Mouse (Mus musculus): Measurements from ENCODE around the gene Dnal1. TPM values are rescaled to one million over a fixed set of nuclear protein-coding genes. Genes with fewer than 3 reads are reported as not detected.
A peak's percentile ranks its signal among the peaks of the same experiment; 100 is the strongest.

The Dnal1 gene
- total and polyA plus RNA-seq, 2 experiments from 2014 or later = 10.7 to 15.6 TPM

DNA sequence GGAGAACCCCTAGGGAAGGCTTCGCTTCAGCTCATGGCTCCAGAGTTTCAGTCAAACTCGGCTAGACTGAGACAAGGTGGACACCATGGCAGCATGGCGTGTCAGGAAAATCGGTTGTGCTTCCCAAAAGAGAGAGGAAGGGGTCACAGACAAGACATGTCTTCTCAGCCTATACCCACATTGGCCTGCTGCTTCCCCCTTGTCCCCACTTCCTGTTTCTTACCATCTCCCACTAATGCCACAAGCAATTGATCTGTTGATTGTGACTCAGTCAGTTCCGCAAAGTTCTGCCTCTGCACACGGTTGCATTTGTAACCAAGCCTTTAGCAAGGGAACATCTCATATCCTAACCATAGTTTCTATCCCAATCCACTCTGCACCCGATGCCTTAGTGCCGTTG lies 15.8 kb downstream of the Dnal1 start:
- Histone ChIP-seq H3K27me3 (ENCODE audit: insufficient read depth, low read length) (no peaks in the 10 kb centered on the region), H3K4me2 (ENCODE audit: low read depth, low read length, poor library complexity, severe bottlenecking) (no peak overlapping the region), H3K4me1 (ENCODE audit: insufficient read depth, low read length) (no peaks in the 10 kb centered on the region), H3K36me3 (ENCODE audit: insufficient read depth, low read length) (peaks cover 31% of the 10 kb centered on the region), H3K4me3 (ENCODE audit: low read depth, low read length) (no peak overlapping the region), H3K27ac (ENCODE audit: low read depth, low read length) (no peak overlapping the region), H3K9ac (replicated peaks; ENCODE audit: low read length, poor library complexity, severe bottlenecking) (no peak overlapping the region), H3K9me3 (ENCODE audit: low read length) (no peaks in the 10 kb centered on the region)
- no peak for TF ChIP-seq CTCF (IDR thresholded peaks at IDR 0.05)
- ATAC-seq (ENCODE audit: low FRiP score) (no peak), DNase-seq (ENCODE audit: low spot score) (no peak)
- 95% methylated on average over 8 of the region's 8 CpGs for WGBS

GRCm38 (mm10) chr12:84132265-84132664 lies 18.1 kb downstream of the Dnal1 start:
- Histone ChIP-seq H3K9me3 (ENCODE audit: low read length) (no peaks in the 10 kb centered on the region), H3K9ac (replicated peaks; ENCODE audit: low read length, poor library complexity, severe bottlenecking) (no peak overlapping the region), H3K4me2 (ENCODE audit: low read depth, low read length, poor library complexity, severe bottlenecking) (no peak overlapping the region), H3K27ac (ENCODE audit: low read depth, low read length) (no peak overlapping the region), H3K4me3 (ENCODE audit: low read depth, low read length) (no peak overlapping the region), H3K4me1 (ENCODE audit: insufficient read depth, low read length) (no peaks in the 10 kb centered on the region), H3K36me3 (ENCODE audit: insufficient read depth, low read length) (peaks cover 43% of the 10 kb centered on the region), H3K27me3 (ENCODE audit: insufficient read depth, low read length) (no peaks in the 10 kb centered on the region)
- peak; percentile 22 for DNase-seq (ENCODE audit: low spot score)
- 60% methylated on average over 3 of the region's 3 CpGs for WGBS
- ATAC-seq (ENCODE audit: low FRiP score) = no peak
- TF ChIP-seq CTCF (IDR thresholded peaks at IDR 0.05) = peak; percentile 69

GRCm38 (mm10) chr12:84137131-84137530 lies 23.0 kb downstream of the Dnal1 start:
- no peak for ATAC-seq (ENCODE audit: low FRiP score)
- DNase-seq (ENCODE audit: low spot score) = no peak
- no peak overlapping the region for H3K4me3 ChIP-seq (ENCODE audit: low read depth, low read length)
- H3K9ac ChIP-seq (replicated peaks; ENCODE audit: low read length, poor library complexity, severe bottlenecking) = no peak overlapping the region
- no peak overlapping the region for H3K4me2 ChIP-seq (ENCODE audit: low read depth, low read length, poor library complexity, severe bottlenecking)
- H3K27me3 ChIP-seq (ENCODE audit: insufficient read depth, low read length) = no peaks in the 10 kb centered on the region
- H3K4me1 ChIP-seq (ENCODE audit: insufficient read depth, low read length) = no peaks in the 10 kb centered on the region
- no peak overlapping the region for H3K27ac ChIP-seq (ENCODE audit: low read depth, low read length)
- H3K36me3 ChIP-seq (ENCODE audit: insufficient read depth, low read length) = peaks cover 35% of the 10 kb centered on the region
- H3K9me3 ChIP-seq (ENCODE audit: low read length) = no peaks in the 10 kb centered on the region
- WGBS = 95% methylated on average over 7 of the region's 7 CpGs
- no peak for TF ChIP-seq CTCF (IDR thresholded peaks at IDR 0.05)

GRCm38 (mm10) chr12:84140135-84140534 lies 26.0 kb downstream of the Dnal1 start:
- Histone ChIP-seq H3K4me1 (ENCODE audit: insufficient read depth, low read length) (no peaks in the 10 kb centered on the region), H3K9me3 (ENCODE audit: low read length) (no peaks in the 10 kb centered on the region), H3K27me3 (ENCODE audit: insufficient read depth, low read length) (no peaks in the 10 kb centered on the region), H3K4me3 (ENCODE audit: low read depth, low read length) (no peak overlapping the region), H3K4me2 (ENCODE audit: low read depth, low read length, poor library complexity, severe bottlenecking) (no peak overlapping the region), H3K36me3 (ENCODE audit: insufficient read depth, low read length) (peaks cover 35% of the 10 kb centered on the region), H3K9ac (replicated peaks; ENCODE audit: low read length, poor library complexity, severe bottlenecking) (no peak overlapping the region), H3K27ac (ENCODE audit: low read depth, low read length) (no peak overlapping the region)
- 75% methylated on average over 4 of the region's 4 CpGs for WGBS
- no peak for TF ChIP-seq CTCF (IDR thresholded peaks at IDR 0.05)
- DNase-seq (ENCODE audit: low spot score) (no peak), ATAC-seq (ENCODE audit: low FRiP score) (no peak)

- 84% methylated on average over 4 of the region's 4 CpGs for WGBS
- DNase-seq (ENCODE audit: low spot score) (no peak), ATAC-seq (ENCODE audit: low FRiP score) (no peak)
- H3K9me3 ChIP-seq (ENCODE audit: low read length) = no peaks in the 10 kb centered on the region
- H3K27ac ChIP-seq (ENCODE audit: low read depth, low read length) = no peak overlapping the region
- no peaks in the 10 kb centered on the region for H3K27me3 ChIP-seq (ENCODE audit: insufficient read depth, low read length)
- peaks cover 28% of the 10 kb centered on the region for H3K36me3 ChIP-seq (ENCODE audit: insufficient read depth, low read length)
- H3K4me1 ChIP-seq (ENCODE audit: insufficient read depth, low read length) = no peaks in the 10 kb centered on the region
- no peak for TF ChIP-seq CTCF (IDR thresholded peaks at IDR 0.05)
- H3K4me2 ChIP-seq (ENCODE audit: low read depth, low read length, poor library complexity, severe bottlenecking) = no peak overlapping the region
- H3K4me3 ChIP-seq (ENCODE audit: low read depth, low read length) = no peak overlapping the region
- no peak overlapping the region for H3K9ac ChIP-seq (replicated peaks; ENCODE audit: low read length, poor library complexity, severe bottlenecking)
Observed at GRCm38 (mm10) chr12:84141271-84141670, 27.1 kb downstream of the Dnal1 start.

DNA sequence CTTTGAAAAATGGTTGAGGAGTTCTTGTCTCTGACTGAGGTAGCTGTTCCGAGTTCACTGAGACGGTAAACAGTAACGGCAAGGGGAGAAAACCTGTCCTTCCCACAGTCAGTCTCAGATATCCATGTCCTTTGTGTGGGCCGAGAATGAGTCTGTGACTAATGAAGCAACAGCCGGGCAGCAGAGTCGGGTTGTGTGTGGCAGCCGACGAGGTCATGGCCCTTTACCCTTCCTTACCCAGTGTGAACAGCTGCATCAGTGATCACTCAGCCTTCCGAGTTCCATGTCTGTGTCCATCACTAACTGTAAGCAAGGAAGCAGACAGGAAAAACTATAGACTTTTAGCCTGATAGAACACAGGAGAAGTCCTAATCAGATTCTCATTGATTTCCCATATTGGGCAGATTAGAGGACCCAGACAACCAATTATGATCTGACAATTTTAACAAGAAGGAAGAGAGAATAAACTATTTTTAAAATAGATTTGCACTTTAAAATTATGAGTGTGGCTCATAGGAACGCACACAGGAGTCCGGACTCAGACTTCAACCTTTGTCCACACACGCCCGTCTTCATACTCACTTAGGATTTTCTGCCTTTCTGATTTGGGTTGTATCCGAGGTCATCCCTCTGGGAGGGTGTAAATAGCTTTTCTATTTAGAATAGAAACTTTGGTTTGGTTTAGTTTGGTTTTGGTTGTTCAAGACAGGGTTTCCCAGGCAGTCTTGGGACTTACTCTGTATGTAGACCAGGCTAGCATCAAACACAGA lies 28.3 kb downstream of the Dnal1 start:
- H3K36me3 ChIP-seq (ENCODE audit: insufficient read depth, low read length) = peaks cover 18% of the 10 kb centered on the region

More for the DNA sequence above, 28.3 kb downstream of the Dnal1 start:
- Histone ChIP-seq H3K9ac (replicated peaks; ENCODE audit: low read length, poor library complexity, severe bottlenecking) (no peak overlapping the region), H3K9me3 (ENCODE audit: low read length) (no peaks in the 10 kb centered on the region), H3K4me3 (ENCODE audit: low read depth, low read length) (no peak overlapping the region), H3K4me2 (ENCODE audit: low read depth, low read length, poor library complexity, severe bottlenecking) (no peak overlapping the region), H3K27me3 (ENCODE audit: insufficient read depth, low read length) (no peaks in the 10 kb centered on the region), H3K4me1 (ENCODE audit: insufficient read depth, low read length) (no peaks in the 10 kb centered on the region), H3K27ac (ENCODE audit: low read depth, low read length) (no peak overlapping the region)
- ATAC-seq (ENCODE audit: low FRiP score) = no peak
- no peak for DNase-seq (ENCODE audit: low spot score)
- no peak for TF ChIP-seq CTCF (IDR thresholded peaks at IDR 0.05)
- WGBS = 63% methylated on average over 14 of the region's 14 CpGs
